Mouse (Mus musculus): ENCODE results near the gene Olfr1385. TPM values are rescaled to one million over a fixed set of nuclear protein-coding genes. Genes with fewer than 3 reads are reported as not detected.
"Not testable (repeated sequence)": the region's sequence is repeated elsewhere in the genome, so short reads cannot be mapped to it uniquely, and the experiment has no call there.

Olfr1385 gene
- polyA plus RNA-seq, 1 experiment from 2014 or later, result not detected

DNA sequence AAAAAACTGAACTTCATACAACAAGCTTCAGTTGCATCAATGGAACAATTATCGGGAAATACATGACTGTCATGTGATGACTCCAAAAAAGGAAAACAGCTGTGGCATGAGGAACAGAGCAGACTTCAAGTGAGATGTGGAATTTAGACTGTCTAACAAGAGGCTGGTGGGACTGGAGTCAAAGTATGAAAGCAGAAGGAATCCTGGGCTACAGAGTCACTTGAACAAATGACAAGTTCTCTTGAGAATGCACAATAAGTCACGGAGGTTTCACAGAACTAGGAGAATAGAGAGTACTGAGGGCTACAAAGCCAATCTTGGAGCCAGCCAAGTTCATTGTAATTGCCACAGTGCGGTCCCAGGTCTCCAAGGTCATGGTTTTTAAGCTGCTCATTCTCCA is 54.3 kb downstream of the Olfr1385 start, which contains the start of gene Olfr1381:
Gene Olfr1381, plus strand, starts transcription at position 301 of the 400 bp plus-strand sequence.
- not testable (repeated sequence) for H3K9ac ChIP-seq (ENCODE audit: low read length); H3K4me3 ChIP-seq (ENCODE audit: low read depth, low read length); H3K36me3 ChIP-seq (ENCODE audit: control insufficient read depth, insufficient read depth, low read length); H3K9me3 ChIP-seq (replicated peaks; ENCODE audit: control insufficient read depth, low read length); H3K27me3 ChIP-seq (replicated peaks; ENCODE audit: control insufficient read depth, insufficient read depth, low read length); DNase-seq (ENCODE audit: low spot score); H3K27ac ChIP-seq (ENCODE audit: low read depth, low read length); H3K4me1 ChIP-seq (ENCODE audit: control insufficient read depth, insufficient read depth, low read length); H3K4me2 ChIP-seq (ENCODE audit: low read length); ATAC-seq
- WGBS, result 72% methylated on average over 3 of the region's 3 CpGs

Other genes with a start within 250 kb of the Olfr1385 start
- 23.5 and 23.8 TPM in 2 replicates for gene Mgat1, start 244.9 kb upstream of the Olfr1385 start, polyA plus RNA-seq (2014; fragmentation: Nextera tagmentation; extraction: Ambion mirVana)
- not detected in 2 replicates for gene Olfr1393, start 210.8 kb upstream of the Olfr1385 start, polyA plus RNA-seq (2014; fragmentation: Nextera tagmentation; extraction: Ambion mirVana)
- gene Olfr1392, start 203.8 kb upstream of the Olfr1385 start, polyA plus RNA-seq (2014; fragmentation: Nextera tagmentation; extraction: Ambion mirVana), result not detected in 2 replicates
- gene Olfr10, start 184.3 kb upstream of the Olfr1385 start, polyA plus RNA-seq (2014; fragmentation: Nextera tagmentation; extraction: Ambion mirVana), result not detected in 2 replicates
- not detected in 2 replicates for gene Olfr1391, start 166.3 kb upstream of the Olfr1385 start, polyA plus RNA-seq (2014; fragmentation: Nextera tagmentation; extraction: Ambion mirVana)
- not detected in 2 replicates for gene Olfr1390, start 153.9 kb upstream of the Olfr1385 start, polyA plus RNA-seq (2014; fragmentation: Nextera tagmentation; extraction: Ambion mirVana)
- gene Olfr1389, start 66.0 kb upstream of the Olfr1385 start, polyA plus RNA-seq (2014; fragmentation: Nextera tagmentation; extraction: Ambion mirVana), result not detected in 2 replicates
- not detected in 2 replicates for gene Olfr1388, start 52.4 kb upstream of the Olfr1385 start, polyA plus RNA-seq (2014; fragmentation: Nextera tagmentation; extraction: Ambion mirVana)
- gene Olfr1387, start 33.7 kb upstream of the Olfr1385 start, polyA plus RNA-seq (2014; fragmentation: Nextera tagmentation; extraction: Ambion mirVana), result not detected in 2 replicates
- gene Olfr1386, start 24.0 kb upstream of the Olfr1385 start, polyA plus RNA-seq (2014; fragmentation: Nextera tagmentation; extraction: Ambion mirVana), result not detected in 2 replicates
- not detected in 2 replicates for gene Olfr1384, start 17.7 kb downstream of the Olfr1385 start, polyA plus RNA-seq (2014; fragmentation: Nextera tagmentation; extraction: Ambion mirVana)
- not detected in 2 replicates for gene Olfr1383, start 30.6 kb downstream of the Olfr1385 start, polyA plus RNA-seq (2014; fragmentation: Nextera tagmentation; extraction: Ambion mirVana)
- not detected in 2 replicates for gene Olfr1382, start 39.2 kb downstream of the Olfr1385 start, polyA plus RNA-seq (2014; fragmentation: Nextera tagmentation; extraction: Ambion mirVana)
- gene Olfr1381, start 54.4 kb downstream of the Olfr1385 start, polyA plus RNA-seq (2014; fragmentation: Nextera tagmentation; extraction: Ambion mirVana), result not detected in 2 replicates
- gene Olfr1380, start 67.8 kb downstream of the Olfr1385 start, polyA plus RNA-seq (2014; fragmentation: Nextera tagmentation; extraction: Ambion mirVana), result not detected in 2 replicates
- 1.8 TPM in 2 replicates for gene Flt4, start 120.2 kb downstream of the Olfr1385 start, polyA plus RNA-seq (2014; fragmentation: Nextera tagmentation; extraction: Ambion mirVana)
- not detected in 2 replicates for gene Scgb3a1, start 174.5 kb downstream of the Olfr1385 start, polyA plus RNA-seq (2014; fragmentation: Nextera tagmentation; extraction: Ambion mirVana)
- gene Cnot6, start 223.7 kb downstream of the Olfr1385 start, polyA plus RNA-seq (2014; fragmentation: Nextera tagmentation; extraction: Ambion mirVana), result 56.3 and 58.8 TPM in 2 replicates